Mouse (Mus musculus) heart, embryonic 10.5 days (tissue): ENCODE data around the gene Pdk1. TPM values are rescaled to one million over a fixed set of nuclear protein-coding genes. Genes with fewer than 3 reads are reported as not detected.
"Not testable (repeated sequence)": the region's sequence is repeated elsewhere in the genome, so short reads cannot be mapped to it uniquely, and the experiment has no call there.

Source experiments
- DNase-seq: peaks from one replicate; pipeline ENCODE4 v3.0.0-alpha.2; 2017; ENCODE audit warnings: low spot score
- H3K27ac ChIP-seq: fragments of 300-500 bp; sonication (generic); 2 replicates; pipeline ENCODE4 v1.5.1; 2016; ENCODE audit warnings: mild to moderate bottlenecking
- H3K27me3 ChIP-seq: fragments of 300-500 bp; sonication (generic); 2 replicates; pipeline ENCODE4 v1.6.1; 2016; ENCODE audit warnings: mild to moderate bottlenecking; ENCODE audit not compliant: poor library complexity, insufficient read depth, severe bottlenecking
- H3K36me3 ChIP-seq: fragments of 300-500 bp; sonication (generic); 2 replicates; pipeline ENCODE4 v1.6.1; 2016; ENCODE audit warnings: mild to moderate bottlenecking, moderate library complexity
- H3K4me1 ChIP-seq: fragments of 300-500 bp; sonication (generic); 2 replicates; pipeline ENCODE4 v1.6.1; 2016; ENCODE audit warnings: mild to moderate bottlenecking
- H3K4me3 ChIP-seq: fragments of 300-500 bp; sonication (generic); 2 replicates; pipeline ENCODE4 v1.5.1; 2016; ENCODE audit warnings: mild to moderate bottlenecking, moderate library complexity
- H3K9me3 ChIP-seq: fragments of 300-500 bp; sonication (generic); 2 replicates; pipeline ENCODE4 v1.6.1; 2016; ENCODE audit warnings: mild to moderate bottlenecking, moderate library complexity
- WGBS: fragments of 180-500 bp; shearing (Covaris S2); methylation state at CpG from one replicate; pipeline ENCODE4 v1.1.7; 2016; 5-methylcytosine and 5-hydroxymethylcytosine counted together
- polyA plus RNA-seq: library from polyadenylated mRNA; unstranded; fragments of >200 nt; fragmentation: Nextera tagmentation; extraction: Ambion mirVana; gene quantifications from 2 replicates; pipeline ENCODE4 v1.2.1, GENCODE M21; 2016

Gene Pdk1
- polyA plus RNA-seq, 1 experiment from 2014 or later = 88.2 TPM

- Histone ChIP-seq H3K27ac (no peak overlapping the region), H3K9me3 (no peaks in the 10 kb centered on the region), H3K4me1 (no peaks in the 10 kb centered on the region), H3K27me3 (no peaks in the 10 kb centered on the region), H3K4me3 (no peak overlapping the region), H3K36me3 (no peaks in the 10 kb centered on the region)
- WGBS = 57% methylated on average over 11 of the region's 11 CpGs
- no peak for DNase-seq
Observed at GRCm38 (mm10) chr2:71919227-71919647, 46.2 kb downstream of the Pdk1 start.

- 93% methylated on average over 2 of the region's 2 CpGs for WGBS
- not testable (repeated sequence) for H3K27me3 ChIP-seq, H3K27ac ChIP-seq, H3K4me3 ChIP-seq, DNase-seq, H3K36me3 ChIP-seq, H3K4me1 ChIP-seq, H3K9me3 ChIP-seq
Observed at GRCm38 (mm10) chr2:71924931-71925330, 51.9 kb downstream of the Pdk1 start.

GRCm38 (mm10) chr2:71934046-71934445 lies 61.0 kb downstream of the Pdk1 start:
- Histone ChIP-seq H3K36me3 (no peaks in the 10 kb centered on the region), H3K9me3 (no peaks in the 10 kb centered on the region), H3K4me3 (no peak overlapping the region), H3K4me1 (peaks cover 3% of the 10 kb centered on the region), H3K27ac (no peak overlapping the region), H3K27me3 (no peaks in the 10 kb centered on the region)
- DNase-seq = no peak
- 85% methylated on average over 8 of the region's 8 CpGs for WGBS

- Histone ChIP-seq H3K36me3 (no peaks in the 10 kb centered on the region), H3K27ac (no peak overlapping the region), H3K9me3 (no peaks in the 10 kb centered on the region), H3K4me1 (peaks cover 3% of the 10 kb centered on the region), H3K27me3 (no peaks in the 10 kb centered on the region), H3K4me3 (no peak overlapping the region)
- no peak for DNase-seq
- 90% methylated on average over 1 of the region's 1 CpGs for WGBS
Observed at GRCm38 (mm10) chr2:71936711-71937110, 63.7 kb downstream of the Pdk1 start.

- H3K4me3 ChIP-seq = no peak overlapping the region
- no peaks in the 10 kb centered on the region for H3K27me3 ChIP-seq
- H3K36me3 ChIP-seq = no peaks in the 10 kb centered on the region
- H3K4me1 ChIP-seq = peaks cover 3% of the 10 kb centered on the region
- DNase-seq = no peak
- no peak overlapping the region for H3K27ac ChIP-seq
- no peaks in the 10 kb centered on the region for H3K9me3 ChIP-seq
- WGBS = 92% methylated on average over 3 of the region's 3 CpGs
Observed at GRCm38 (mm10) chr2:71937649-71938308, 64.8 kb downstream of the Pdk1 start.

GRCm38 (mm10) chr2:71938716-71939393 lies 65.8 kb downstream of the Pdk1 start:
- Histone ChIP-seq H3K4me3 (no peak overlapping the region), H3K27me3 (no peaks in the 10 kb centered on the region), H3K36me3 (no peaks in the 10 kb centered on the region), H3K4me1 (peaks cover 3% of the 10 kb centered on the region), H3K9me3 (no peaks in the 10 kb centered on the region), H3K27ac (peak overlapping the region; percentile 52; the same call in 1 of the 2 replicates)
- no peak for DNase-seq
- WGBS = 52% methylated on average over 6 of the region's 6 CpGs

- Histone ChIP-seq H3K4me3 (no peak overlapping the region), H3K27ac (no peak overlapping the region), H3K27me3 (no peaks in the 10 kb centered on the region), H3K4me1 (peaks cover 3% of the 10 kb centered on the region), H3K9me3 (no peaks in the 10 kb centered on the region), H3K36me3 (no peaks in the 10 kb centered on the region)
- no peak for DNase-seq
- 88% methylated on average over 3 of the region's 3 CpGs for WGBS
Observed at GRCm38 (mm10) chr2:71941005-71941720, 68.1 kb downstream of the Pdk1 start.

- H3K4me3 ChIP-seq = no peak overlapping the region
- no peaks in the 10 kb centered on the region for H3K27me3 ChIP-seq
- DNase-seq = no peak
- 91% methylated on average over 5 of the region's 5 CpGs for WGBS
- peaks cover 3% of the 10 kb centered on the region for H3K4me1 ChIP-seq
- no peak overlapping the region for H3K27ac ChIP-seq
- no peaks in the 10 kb centered on the region for H3K36me3 ChIP-seq
- no peaks in the 10 kb centered on the region for H3K9me3 ChIP-seq
Observed at GRCm38 (mm10) chr2:71941721-71942087, 68.7 kb downstream of the Pdk1 start.

- Histone ChIP-seq H3K9me3 (peaks cover 3% of the 10 kb centered on the region; the same call in 1 of the 2 replicates), H3K27me3 (no peaks in the 10 kb centered on the region), H3K27ac (no peak overlapping the region), H3K36me3 (no peaks in the 10 kb centered on the region), H3K4me3 (no peak overlapping the region), H3K4me1 (no peaks in the 10 kb centered on the region)
- WGBS = 94% methylated on average over 4 of the region's 4 CpGs
- DNase-seq = no peak
Observed at GRCm38 (mm10) chr2:71951212-71951611, 78.2 kb downstream of the Pdk1 start.

Other genes with a start within 250 kb of the Pdk1 start
- 93.7 and 111 TPM in 2 replicates for gene Itga6, start 127.6 kb upstream of the Pdk1 start, polyA plus RNA-seq
- 2.8 and 3.1 TPM in 2 replicates for gene Rapgef4, start 108.0 kb downstream of the Pdk1 start, polyA plus RNA-seq